Mouse (Mus musculus): ENCODE data around the gene Gm13278. TPM values are rescaled to one million over a fixed set of nuclear protein-coding genes. Genes with fewer than 3 reads are reported as not detected.

Gm13278 gene
- polyA plus RNA-seq, 1 experiment from 2014 or later, result not detected

Other genes with a start within 250 kb of the Gm13278 start
- gene Ifna15, start 233.3 kb upstream of the Gm13278 start, polyA plus RNA-seq (2015; fragmentation: Nextera tagmentation; extraction: Ambion mirVana), result not detected in 2 replicates
- gene Ifna14, start 219.8 kb upstream of the Gm13278 start, polyA plus RNA-seq (2015; fragmentation: Nextera tagmentation; extraction: Ambion mirVana), result not detected in 2 replicates
- not detected in 2 replicates for gene Ifna9, start 199.2 kb upstream of the Gm13278 start, polyA plus RNA-seq (2015; fragmentation: Nextera tagmentation; extraction: Ambion mirVana)
- not detected in 2 replicates for gene Ifna12, start 188.2 kb upstream of the Gm13278 start, polyA plus RNA-seq (2015; fragmentation: Nextera tagmentation; extraction: Ambion mirVana)
- gene C87499, start 157.1 kb upstream of the Gm13278 start, polyA plus RNA-seq (2015; fragmentation: Nextera tagmentation; extraction: Ambion mirVana), result not detected in 2 replicates
- gene Ifna13, start 147.1 kb upstream of the Gm13278 start, polyA plus RNA-seq (2015; fragmentation: Nextera tagmentation; extraction: Ambion mirVana), result not detected in 2 replicates
- gene Ifna16, start 114.6 kb upstream of the Gm13278 start, polyA plus RNA-seq (2015; fragmentation: Nextera tagmentation; extraction: Ambion mirVana), result not detected in 2 replicates
- gene Ifna2, start 107.6 kb upstream of the Gm13278 start, polyA plus RNA-seq (2015; fragmentation: Nextera tagmentation; extraction: Ambion mirVana), result not detected in 2 replicates
- not detected in 2 replicates for gene Ifnab, start 100.2 kb upstream of the Gm13278 start, polyA plus RNA-seq (2015; fragmentation: Nextera tagmentation; extraction: Ambion mirVana)
- 0.82 and 1.2 TPM in 2 replicates for gene Gm26566, start 69.7 kb upstream of the Gm13278 start, polyA plus RNA-seq (2015; fragmentation: Nextera tagmentation; extraction: Ambion mirVana)
- gene Klhl9, start 69.1 kb upstream of the Gm13278 start, polyA plus RNA-seq (2015; fragmentation: Nextera tagmentation; extraction: Ambion mirVana), result 88.1 and 91.8 TPM in 2 replicates
- not detected in 2 replicates for gene Gm13271, start 36.7 kb upstream of the Gm13278 start, polyA plus RNA-seq (2015; fragmentation: Nextera tagmentation; extraction: Ambion mirVana)
- gene Gm13283, start 31.4 kb upstream of the Gm13278 start, polyA plus RNA-seq (2015; fragmentation: Nextera tagmentation; extraction: Ambion mirVana), result 0.31 TPM in 1 of 2 replicates, not detected in the other
- gene Gm13290, start 17.7 kb upstream of the Gm13278 start, polyA plus RNA-seq (2015; fragmentation: Nextera tagmentation; extraction: Ambion mirVana), result 0.38 and 0.49 TPM in 2 replicates
- not detected in 2 replicates for gene Gm13289, start 14.6 kb upstream of the Gm13278 start, polyA plus RNA-seq (2015; fragmentation: Nextera tagmentation; extraction: Ambion mirVana)
- gene Gm13272, start 11.7 kb upstream of the Gm13278 start, polyA plus RNA-seq (2015; fragmentation: Nextera tagmentation; extraction: Ambion mirVana), result not detected in 2 replicates
- gene Ifnz, start 9.4 kb upstream of the Gm13278 start, polyA plus RNA-seq (2015; fragmentation: Nextera tagmentation; extraction: Ambion mirVana), result 0.34 TPM in 1 of 2 replicates, not detected in the other
- 0.36 and 1.2 TPM in 2 replicates for gene Gm13276, start 5.8 kb upstream of the Gm13278 start, polyA plus RNA-seq (2015; fragmentation: Nextera tagmentation; extraction: Ambion mirVana)
- not detected in 2 replicates for gene Gm13277, start 2.9 kb upstream of the Gm13278 start, polyA plus RNA-seq (2015; fragmentation: Nextera tagmentation; extraction: Ambion mirVana)
- gene Gm13275, start 2.9 kb downstream of the Gm13278 start, polyA plus RNA-seq (2015; fragmentation: Nextera tagmentation; extraction: Ambion mirVana), result not detected in 2 replicates
- not detected in 2 replicates for gene Gm13279, start 5.8 kb downstream of the Gm13278 start, polyA plus RNA-seq (2015; fragmentation: Nextera tagmentation; extraction: Ambion mirVana)
- 1.5 and 1.8 TPM in 2 replicates for gene Gm13285, start 8.1 kb downstream of the Gm13278 start, polyA plus RNA-seq (2015; fragmentation: Nextera tagmentation; extraction: Ambion mirVana)
- gene Gm13287, start 11.7 kb downstream of the Gm13278 start, polyA plus RNA-seq (2015; fragmentation: Nextera tagmentation; extraction: Ambion mirVana), result not detected in 2 replicates
- gene Gm13288, start 14.0 kb downstream of the Gm13278 start, polyA plus RNA-seq (2015; fragmentation: Nextera tagmentation; extraction: Ambion mirVana), result not detected in 2 replicates
- gene Ifna7, start 24.7 kb downstream of the Gm13278 start, polyA plus RNA-seq (2015; fragmentation: Nextera tagmentation; extraction: Ambion mirVana), result not detected in 2 replicates
- not detected in 2 replicates for gene Ifna11, start 28.4 kb downstream of the Gm13278 start, polyA plus RNA-seq (2015; fragmentation: Nextera tagmentation; extraction: Ambion mirVana)
- gene Ifna6, start 35.9 kb downstream of the Gm13278 start, polyA plus RNA-seq (2015; fragmentation: Nextera tagmentation; extraction: Ambion mirVana), result not detected in 2 replicates
- not detected in 2 replicates for gene Ifna5, start 44.0 kb downstream of the Gm13278 start, polyA plus RNA-seq (2015; fragmentation: Nextera tagmentation; extraction: Ambion mirVana)
- gene Ifna4, start 50.3 kb downstream of the Gm13278 start, polyA plus RNA-seq (2015; fragmentation: Nextera tagmentation; extraction: Ambion mirVana), result not detected in 2 replicates
- gene Ifna1, start 58.5 kb downstream of the Gm13278 start, polyA plus RNA-seq (2015; fragmentation: Nextera tagmentation; extraction: Ambion mirVana), result not detected in 2 replicates
- not detected in 2 replicates for gene Ifne, start 88.7 kb downstream of the Gm13278 start, polyA plus RNA-seq (2015; fragmentation: Nextera tagmentation; extraction: Ambion mirVana)